Mouse (Mus musculus) liver, embryonic 14.5 days (tissue): ENCODE results near the gene Reln.

Experiments used
- CTCF ChIP-seq: IDR thresholded peaks from 2 replicates; pipeline ENCODE4 v1.5.1; 2016; ENCODE audit warnings: antibody characterized with exemption, low read depth, control low read depth
- EP300 ChIP-seq: IDR thresholded peaks from 2 replicates; pipeline ENCODE4 v1.6.1; 2016; ENCODE audit warnings: antibody characterized with exemption, low read depth

DNA sequence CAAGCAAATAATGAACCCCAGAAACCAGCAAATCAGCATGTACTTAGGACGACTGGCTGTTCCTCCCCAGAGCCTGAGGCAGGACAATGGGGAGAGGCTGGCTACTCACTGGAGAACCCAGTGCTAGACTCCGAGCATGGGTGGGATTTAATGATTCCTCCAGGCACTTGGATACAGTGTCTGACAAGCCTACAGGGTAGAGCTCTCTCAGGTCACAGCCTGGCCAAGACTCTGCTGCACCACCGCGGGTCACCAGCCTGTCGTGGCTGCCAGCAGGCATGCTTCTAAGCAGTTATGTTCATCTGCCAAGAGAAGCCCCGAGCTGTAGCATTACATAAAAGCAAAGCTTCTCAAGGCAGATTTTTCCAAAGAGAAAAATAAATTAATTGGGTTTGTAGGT lies 190.9 kb downstream of the Reln start:
- TF ChIP-seq CTCF = no peak
- no peak for TF ChIP-seq EP300
